Mouse (Mus musculus): ENCODE measurements at regions not wholly inside any gene's neighbourhood (a gene's known extent, or its start where the extent isn't known, plus 50 kb on each side); places are given as distances from the start of the nearest gene placed in this dataset.

DNA sequence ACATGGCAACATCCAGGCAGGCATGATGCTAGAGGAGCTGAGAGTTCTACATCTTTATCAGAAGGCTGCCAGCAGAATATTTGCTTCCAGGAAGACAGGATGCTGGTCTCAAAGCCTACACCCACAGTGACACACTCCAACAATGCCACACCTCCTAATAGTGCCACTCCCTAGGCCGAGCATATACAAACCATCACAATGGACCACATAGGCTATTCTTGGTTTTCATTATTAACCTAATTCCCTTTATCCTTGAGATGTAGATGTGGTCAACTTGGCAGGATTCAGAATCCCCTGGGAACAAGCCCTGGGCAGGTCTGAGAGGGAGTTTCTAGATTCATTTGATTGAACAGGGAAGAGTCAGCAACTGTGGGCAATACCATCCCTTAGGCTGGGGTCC is 56.0 kb upstream of the Adrb1 start:
- Histone ChIP-seq H3K27me3 (ENCODE audit: insufficient read depth, low read length) (no peaks in the 10 kb centered on the region), H3K9me3 (replicated peaks; ENCODE audit: low read length) (no peaks in the 10 kb centered on the region), H3K9ac (ENCODE audit: low read depth, low read length) (no peak overlapping the region), H3K4me1 (replicated peaks; ENCODE audit: insufficient read depth, low read length) (no peaks in the 10 kb centered on the region), H3K36me3 (ENCODE audit: insufficient read depth, low read length) (no peaks in the 10 kb centered on the region), H3K4me2 (ENCODE audit: low read length) (no peak overlapping the region), H3K4me3 (replicated peaks; ENCODE audit: low read depth, low read length) (no peak overlapping the region), H3K27ac (no peak overlapping the region)
- WGBS = 85% methylated on average over 1 of the region's 1 CpGs
- ATAC-seq (replicated peaks; ENCODE audit: low FRiP score, low read depth) = no peak
- no peak for DNase-seq (ENCODE audit: low spot score)
- TF ChIP-seq CTCF (IDR thresholded peaks at IDR 0.05; ENCODE audit: low read depth) = no peak

DNA sequence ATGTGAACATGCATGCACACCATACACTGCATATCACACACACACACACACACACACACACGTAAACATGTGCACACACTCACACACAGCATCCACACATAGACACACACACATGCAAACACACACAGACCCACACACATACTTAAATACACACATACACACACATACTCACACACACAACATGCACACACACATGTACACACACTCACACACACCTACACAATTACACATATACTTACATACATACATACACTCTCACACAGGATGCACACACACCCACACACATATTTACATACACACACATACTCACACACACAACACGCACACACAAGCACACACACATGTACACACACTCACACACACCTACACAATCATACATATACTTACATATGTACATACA is 54.1 kb upstream of the Adrb1 start:
- Histone ChIP-seq H3K36me3 (ENCODE audit: insufficient read depth, low read length) (no peaks in the 10 kb centered on the region), H3K4me2 (ENCODE audit: low read length) (no peak overlapping the region), H3K9me3 (replicated peaks; ENCODE audit: low read length) (no peaks in the 10 kb centered on the region), H3K27me3 (ENCODE audit: insufficient read depth, low read length) (no peaks in the 10 kb centered on the region), H3K27ac (no peak overlapping the region), H3K9ac (ENCODE audit: low read depth, low read length) (no peak overlapping the region), H3K4me3 (replicated peaks; ENCODE audit: low read depth, low read length) (no peak overlapping the region), H3K4me1 (replicated peaks; ENCODE audit: insufficient read depth, low read length) (no peaks in the 10 kb centered on the region)
- TF ChIP-seq CTCF (IDR thresholded peaks at IDR 0.05; ENCODE audit: low read depth) = no peak
- WGBS = 96% methylated on average over 2 of the region's 2 CpGs
- ATAC-seq (replicated peaks; ENCODE audit: low FRiP score, low read depth) (no peak), DNase-seq (ENCODE audit: low spot score) (no peak)

DNA sequence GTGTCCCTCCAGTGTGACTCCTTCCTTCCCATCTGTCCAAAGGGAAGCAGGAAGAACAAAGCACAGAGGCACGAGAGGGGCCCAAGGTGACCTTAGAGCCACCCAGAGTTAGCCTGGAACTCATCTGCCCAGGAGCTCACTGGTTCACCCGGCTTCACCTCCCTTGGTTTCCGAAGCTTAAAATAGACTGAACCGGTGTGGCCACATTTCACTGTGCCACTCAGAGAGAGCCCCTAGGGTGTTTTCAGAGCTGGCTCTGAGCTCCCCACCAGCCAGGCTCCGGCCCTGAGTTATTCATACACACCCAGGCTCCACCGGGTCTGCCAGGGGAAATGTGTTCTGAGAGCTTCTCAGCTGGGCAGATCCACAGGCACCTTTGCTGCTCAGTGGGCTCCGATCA is 53.0 kb upstream of the Adrb1 start:
- Histone ChIP-seq H3K27ac (peak overlapping the region; percentile 54; the same call in 1 of the 2 replicates), H3K9me3 (replicated peaks; ENCODE audit: low read length) (no peaks in the 10 kb centered on the region), H3K4me1 (replicated peaks; ENCODE audit: insufficient read depth, low read length) (no peaks in the 10 kb centered on the region), H3K9ac (ENCODE audit: low read depth, low read length) (no peak overlapping the region), H3K4me3 (replicated peaks; ENCODE audit: low read depth, low read length) (no peak overlapping the region), H3K27me3 (ENCODE audit: insufficient read depth, low read length) (no peaks in the 10 kb centered on the region), H3K36me3 (ENCODE audit: insufficient read depth, low read length) (no peaks in the 10 kb centered on the region), H3K4me2 (ENCODE audit: low read length) (no peak overlapping the region)
- ATAC-seq (replicated peaks; ENCODE audit: low FRiP score, low read depth) = no peak; the same call in 1 of the 2 replicates
- TF ChIP-seq CTCF (IDR thresholded peaks at IDR 0.05; ENCODE audit: low read depth) = no peak
- WGBS = 55% methylated on average over 7 of the region's 7 CpGs
- no peak for DNase-seq (ENCODE audit: low spot score)

DNA sequence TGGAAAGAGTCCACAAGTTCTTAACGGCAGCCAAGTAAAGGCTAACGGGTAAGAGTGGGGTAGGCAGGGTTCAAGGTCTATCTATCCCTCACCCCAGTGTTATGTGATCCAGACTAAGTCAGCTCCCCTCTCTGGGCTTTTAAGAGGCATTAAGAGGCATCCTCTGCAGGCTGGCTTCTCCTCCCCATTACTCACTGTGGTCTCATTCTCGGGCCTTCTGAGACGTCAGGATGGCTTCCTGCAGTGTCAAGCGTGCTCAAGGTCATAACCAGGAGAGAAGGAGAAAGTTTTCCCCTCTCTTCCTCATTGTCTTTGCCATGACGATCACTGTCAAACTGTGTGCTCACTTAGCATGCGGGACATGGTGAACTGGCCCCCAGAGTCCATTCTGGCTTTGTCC is 52.5 kb upstream of the Adrb1 start:
- H3K4me2 ChIP-seq (ENCODE audit: low read length) = no peak overlapping the region
- no peaks in the 10 kb centered on the region for H3K36me3 ChIP-seq (ENCODE audit: insufficient read depth, low read length)
- H3K4me3 ChIP-seq (replicated peaks; ENCODE audit: low read depth, low read length) = no peak overlapping the region
- peak overlapping the region; percentile 54; the same call in 1 of the 2 replicates for H3K27ac ChIP-seq
- no peaks in the 10 kb centered on the region for H3K9me3 ChIP-seq (replicated peaks; ENCODE audit: low read length)
- 60% methylated on average over 7 of the region's 7 CpGs for WGBS
- H3K9ac ChIP-seq (ENCODE audit: low read depth, low read length) = no peak overlapping the region
- no peaks in the 10 kb centered on the region for H3K4me1 ChIP-seq (replicated peaks; ENCODE audit: insufficient read depth, low read length)
- ATAC-seq (replicated peaks; ENCODE audit: low FRiP score, low read depth) = no peak
- no peaks in the 10 kb centered on the region for H3K27me3 ChIP-seq (ENCODE audit: insufficient read depth, low read length)
- no peak for DNase-seq (ENCODE audit: low spot score)
- TF ChIP-seq CTCF (IDR thresholded peaks at IDR 0.05; ENCODE audit: low read depth) = no peak
